Mouse (Mus musculus) lung, postnatal 0 days (tissue): ENCODE measurements at regions not wholly inside any gene's neighbourhood (a gene's known extent, or its start where the extent isn't known, plus 50 kb on each side); places are given as distances from the start of the nearest gene placed in this dataset.

Experiments
- CTCF ChIP-seq: IDR thresholded peaks from 2 replicates; pipeline ENCODE4 v1.5.1; 2016; ENCODE audit warnings: antibody characterized with exemption, mild to moderate bottlenecking
- EP300 ChIP-seq: IDR thresholded peaks from 2 replicates; pipeline ENCODE4 v1.6.1; 2016; ENCODE audit warnings: antibody characterized with exemption, mild to moderate bottlenecking, control low read depth

- TF ChIP-seq EP300 = no peak
- no peak for TF ChIP-seq CTCF
Observed at GRCm38 (mm10) chr12:105093509-105093908, 52.3 kb upstream of the Tcl1b2 start.
